16 mouse cellular contexts compared by ENCODE assay signal in the genomic region with DNA sequence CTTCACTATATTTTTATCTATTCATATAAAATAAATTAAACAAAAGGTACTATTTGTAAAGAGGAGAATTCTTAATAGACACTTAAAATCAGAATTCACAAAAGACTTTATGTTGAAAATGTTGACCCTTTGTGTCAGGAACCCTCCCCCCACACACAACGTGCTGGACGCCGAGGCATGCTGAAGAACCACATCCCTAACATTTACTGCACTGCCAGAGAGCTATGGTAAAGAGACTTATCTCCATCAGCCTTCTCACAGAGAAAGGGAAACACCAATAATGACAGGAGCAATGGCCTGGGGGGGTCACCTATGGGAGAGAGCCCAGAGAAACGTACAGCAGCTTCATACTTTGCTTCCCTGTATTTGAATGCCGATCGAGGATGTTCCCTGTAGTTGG.
"Had no signal": no experiment of that assay in that cellular context is flagged by ENCODE, and none has a peak within 500 bp of the region (broad histone marks: within the 10 kb centered on the region; RNA-seq: fewer than 3 reads in every experiment).

No protein-coding gene starts in this region.

- H3K9ac ChIP-seq: neural tube, embryonic 13.5 days; neural tube, embryonic 15.5 days; stomach, embryonic 15.5 days had no signal

- H3K4me3 ChIP-seq: neural tube, embryonic 13.5 days; neural tube, embryonic 15.5 days; stomach, embryonic 15.5 days had no signal

- H3K36me3 ChIP-seq: neural tube, embryonic 13.5 days; neural tube, embryonic 15.5 days; stomach, embryonic 15.5 days had no signal

- H3K27me3 ChIP-seq: neural tube, embryonic 13.5 days; neural tube, embryonic 15.5 days; stomach, embryonic 15.5 days had no signal

- H3K9me3 ChIP-seq: neural tube, embryonic 13.5 days; neural tube, embryonic 15.5 days; stomach, embryonic 15.5 days had no signal

- H3K4me2 ChIP-seq: neural tube, embryonic 13.5 days; neural tube, embryonic 15.5 days; stomach, embryonic 15.5 days had no signal

- DNase-seq: retina, postnatal 1 day; right cerebral cortex, adult 18-20 months; right cerebral cortex, postnatal 14 days; right cerebral cortex, postnatal 25 days; right cerebral cortex, postnatal 4 days; spleen, adult 18-20 months; thymus, adult 18-20 months; thymus, adult 2 months; thymus, postnatal 14 days; thymus, postnatal 25 days; thymus, postnatal 36 days; thymus, postnatal 4 days had no signal

- H3K4me1 ChIP-seq: neural tube, embryonic 13.5 days; neural tube, embryonic 15.5 days; stomach, embryonic 15.5 days had no signal

- H3K27ac ChIP-seq: neural tube, embryonic 13.5 days; neural tube, embryonic 15.5 days; stomach, embryonic 15.5 days; stomach, postnatal 0 days had no signal
